Mouse (Mus musculus) c-Kit-positive CD71-positive TER-119-positive erythroid progenitor cells, embryonic 14.5 days (primary cell): ENCODE data around the gene Mark3.
"Not testable (repeated sequence)": the region's sequence is repeated elsewhere in the genome, so short reads cannot be mapped to it uniquely, and the experiment has no call there.

ENCODE experiments used
- DNase-seq: peaks from one replicate; pipeline ENCODE4 v3.0.0-alpha.2; 2013; ENCODE audit warnings: low spot score

The Mark3 gene

GRCm38 (mm10) chr12:111652953-111653352, 78.6 kb downstream of the Mark3 start:
- DNase-seq, result no peak

- DNase-seq, result peak; percentile 49
Observed at GRCm38 (mm10) chr12:111653434-111653833, 79.1 kb downstream of the Mark3 start.

- DNase-seq, result no peak
Observed at GRCm38 (mm10) chr12:111655695-111656094, 81.4 kb downstream of the Mark3 start.

- no peak for DNase-seq
Observed at GRCm38 (mm10) chr12:111659331-111659730, 85.0 kb downstream of the Mark3 start.

GRCm38 (mm10) chr12:111660628-111661027, 86.3 kb downstream of the Mark3 start:
- DNase-seq, result no peak

- not testable (repeated sequence) for DNase-seq
Observed at GRCm38 (mm10) chr12:111661554-111661953, 87.2 kb downstream of the Mark3 start.

GRCm38 (mm10) chr12:111663228-111664143, 89.2 kb downstream of the Mark3 start:
- no peak for DNase-seq

- DNase-seq, result no peak
Observed at GRCm38 (mm10) chr12:111664144-111664634, 89.9 kb downstream of the Mark3 start.

GRCm38 (mm10) chr12:111665041-111665880, 90.9 kb downstream of the Mark3 start:
- DNase-seq, result no peak

GRCm38 (mm10) chr12:111666380-111666779, 92.1 kb downstream of the Mark3 start:
- no peak for DNase-seq

- no peak for DNase-seq
Observed at GRCm38 (mm10) chr12:111667421-111667820, 93.1 kb downstream of the Mark3 start.

GRCm38 (mm10) chr12:111668457-111668912, 94.2 kb downstream of the Mark3 start:
- peak; percentile 84 for DNase-seq

- DNase-seq, result no peak
Observed at GRCm38 (mm10) chr12:111669000-111669788, 94.9 kb downstream of the Mark3 start.

GRCm38 (mm10) chr12:111669961-111670360, 95.6 kb downstream of the Mark3 start:
- DNase-seq, result no peak

GRCm38 (mm10) chr12:111670371-111670971, 96.1 kb downstream of the Mark3 start:
- no peak for DNase-seq

GRCm38 (mm10) chr12:111670976-111671375, 96.7 kb downstream of the Mark3 start:
- no peak for DNase-seq

- no peak for DNase-seq
Observed at GRCm38 (mm10) chr12:111671431-111671902, 97.1 kb downstream of the Mark3 start.

- DNase-seq, result no peak
Observed at GRCm38 (mm10) chr12:111672176-111672575, 97.9 kb downstream of the Mark3 start, which contains the start of gene Ckb. Gene Ckb, minus strand, starts transcription at chr12:111672338.

GRCm38 (mm10) chr12:111672581-111672980, 98.3 kb downstream of the Mark3 start:
- no peak for DNase-seq

- DNase-seq, result no peak
Observed at GRCm38 (mm10) chr12:111674850-111675486, 100.6 kb downstream of the Mark3 start.
